Mouse (Mus musculus) lung, postnatal 0 days (tissue): ENCODE results near the gene Atp2b2.

ENCODE experiments used
- CTCF ChIP-seq: IDR thresholded peaks from 2 replicates; pipeline ENCODE4 v1.5.1; 2016; ENCODE audit warnings: antibody characterized with exemption, mild to moderate bottlenecking
- EP300 ChIP-seq: IDR thresholded peaks from 2 replicates; pipeline ENCODE4 v1.6.1; 2016; ENCODE audit warnings: antibody characterized with exemption, mild to moderate bottlenecking, control low read depth

DNA sequence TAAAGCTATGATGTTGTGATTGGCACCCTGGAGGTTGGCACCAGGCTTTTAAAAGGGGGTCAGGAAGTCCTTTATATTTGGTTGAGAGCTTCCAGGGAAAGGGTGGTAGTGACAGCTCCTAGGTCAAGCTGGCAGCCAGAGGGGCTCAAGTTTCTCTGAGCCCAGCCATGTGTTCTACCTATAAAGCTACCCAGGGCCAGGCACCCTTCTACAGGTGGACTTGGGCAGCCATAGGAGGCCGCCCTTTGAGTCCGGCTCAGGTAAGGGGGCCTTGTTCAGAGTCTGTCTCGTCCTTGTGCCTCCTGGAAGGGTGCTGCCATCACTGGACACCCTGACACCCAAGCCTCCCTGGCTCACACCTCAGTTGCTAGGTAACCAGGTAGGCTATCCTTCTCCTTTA lies 180.5 kb downstream of the Atp2b2 start:
- TF ChIP-seq CTCF: no peak
- no peak for TF ChIP-seq EP300
